Mouse (Mus musculus) urinary bladder, postnatal 10 days (tissue): ENCODE measurements around the gene Dusp1.

Experiments used
- DNase-seq: peaks from one replicate; pipeline ENCODE4 v3.0.0; 2022; ENCODE audit warnings: low spot score

Dusp1 gene

DNA sequence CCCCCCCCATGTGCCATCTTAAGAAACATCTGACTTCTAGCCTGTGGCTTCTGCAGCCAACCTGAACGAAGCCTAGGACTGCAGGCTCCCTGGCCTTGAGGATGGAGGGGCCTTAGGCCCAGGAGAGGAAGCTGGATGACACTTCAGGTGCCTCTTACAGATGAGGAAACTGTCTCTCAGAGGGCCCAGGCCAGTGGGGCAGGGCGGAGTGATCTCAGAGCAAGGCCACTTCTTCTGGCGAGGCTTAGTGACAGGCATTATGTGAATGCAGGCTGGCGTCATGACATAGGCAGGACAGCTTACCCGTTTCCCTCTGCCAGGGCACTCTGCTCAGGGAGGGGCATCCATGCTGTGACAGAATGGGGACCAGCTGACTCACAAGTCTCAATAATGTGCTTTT is 60.1 kb downstream of the Dusp1 start:
- DNase-seq: no peak

GRCm38 (mm10) chr17:26498626-26499025 is 63.3 kb downstream of the Dusp1 start:
- DNase-seq: no peak

GRCm38 (mm10) chr17:26497416-26497923 is 64.5 kb downstream of the Dusp1 start:
- DNase-seq: no peak

GRCm38 (mm10) chr17:26494642-26495468 is 67.1 kb downstream of the Dusp1 start:
- no peak for DNase-seq

GRCm38 (mm10) chr17:26492246-26492645 is 69.7 kb downstream of the Dusp1 start:
- DNase-seq: no peak

DNA sequence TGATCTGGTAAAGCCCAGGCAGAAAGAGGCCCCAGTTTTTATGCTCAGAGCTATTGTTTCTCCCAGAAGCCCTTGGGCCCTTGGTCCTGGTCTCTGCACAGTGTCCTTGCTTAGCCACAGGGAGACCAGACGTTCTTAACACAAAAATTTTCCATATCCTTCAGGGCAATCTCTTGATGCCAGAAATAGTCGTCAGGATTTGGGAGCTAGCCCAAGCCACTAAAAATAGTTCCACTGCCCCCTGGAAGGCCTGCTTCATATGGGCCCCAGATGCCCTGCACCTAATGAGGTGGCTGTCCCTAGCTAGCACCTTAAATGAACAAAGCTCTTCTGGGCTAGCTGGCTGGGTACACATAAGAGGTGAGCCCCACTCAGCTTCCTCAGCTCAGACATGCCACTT is 71.0 kb downstream of the Dusp1 start:
- no peak for DNase-seq

- no peak for DNase-seq
Observed at GRCm38 (mm10) chr17:26490072-26490471, 71.9 kb downstream of the Dusp1 start.

DNA sequence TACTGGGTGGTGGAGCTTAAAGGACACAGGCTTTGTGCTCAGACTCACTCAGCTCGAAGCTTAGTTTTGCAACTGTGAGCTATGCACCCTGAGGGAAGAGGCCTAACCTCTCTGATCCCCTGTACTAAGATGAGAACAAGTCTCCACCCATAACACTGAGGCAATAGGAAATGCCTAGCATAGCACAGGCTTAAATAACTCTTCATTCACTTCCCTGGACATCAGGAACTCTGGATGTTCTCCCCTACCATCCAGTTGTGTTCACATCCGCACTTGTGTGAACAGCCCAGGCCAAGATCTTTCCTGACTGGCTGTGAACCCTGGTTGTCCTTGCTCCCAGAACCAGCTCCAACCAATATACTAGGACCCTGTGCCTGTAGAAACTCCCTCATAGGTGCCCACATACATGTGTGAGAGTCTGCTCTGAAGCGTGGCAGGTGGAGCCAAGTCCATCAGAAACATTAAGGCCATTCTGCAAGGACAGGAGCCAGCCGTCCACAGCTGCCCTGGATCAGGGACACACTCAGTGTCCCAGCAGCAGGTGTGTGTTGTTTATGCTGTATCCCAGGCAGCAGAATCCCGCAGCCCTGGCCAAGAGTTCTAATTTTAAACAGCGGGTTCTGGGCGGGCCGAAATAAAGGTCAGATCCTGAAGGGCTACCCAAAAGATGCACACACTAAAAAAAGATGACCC is 73.1 kb downstream of the Dusp1 start:
- no peak for DNase-seq

GRCm38 (mm10) chr17:26487917-26488316 is 74.0 kb downstream of the Dusp1 start:
- no peak for DNase-seq

- no peak for DNase-seq
Observed at GRCm38 (mm10) chr17:26487266-26487665, 74.7 kb downstream of the Dusp1 start.

DNA sequence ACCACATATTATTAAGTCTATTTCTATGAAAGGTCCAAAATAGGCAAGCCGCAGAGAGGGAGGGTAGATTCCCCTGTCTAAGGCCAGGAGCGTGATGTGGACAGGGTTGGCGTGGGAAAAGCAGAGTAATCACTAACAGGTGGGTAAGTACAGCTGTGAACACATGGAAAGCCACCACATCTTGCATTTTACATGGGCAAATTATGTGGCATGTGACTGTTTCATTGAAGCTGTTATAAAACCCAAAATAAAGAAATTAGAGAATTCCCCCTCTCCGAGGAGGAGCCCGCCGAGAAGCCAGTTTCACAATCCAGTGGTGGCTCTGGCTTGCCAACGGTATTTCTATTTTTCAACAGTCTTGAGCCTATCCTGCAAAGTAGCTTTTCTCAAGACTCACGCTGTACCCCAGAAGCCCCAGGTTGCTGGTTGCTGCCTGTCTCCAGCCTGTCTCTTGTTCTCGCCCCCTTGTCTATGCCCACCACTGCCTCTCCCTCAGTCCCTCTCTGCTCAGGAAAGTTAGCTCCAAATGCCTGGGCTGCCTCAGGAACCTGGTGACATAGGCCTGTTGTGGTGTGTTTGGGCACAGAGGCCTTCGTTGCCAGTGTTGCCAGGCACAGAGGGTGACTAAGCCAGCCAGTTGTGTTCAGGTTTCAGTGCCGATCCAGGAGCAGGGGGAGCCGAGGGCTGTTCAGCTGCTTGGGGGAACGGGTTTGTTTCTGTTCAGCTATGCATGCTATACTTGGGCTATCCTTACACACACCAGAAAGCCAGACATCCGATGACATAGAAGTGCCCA is 77.1 kb downstream of the Dusp1 start:
- DNase-seq: no peak

DNA sequence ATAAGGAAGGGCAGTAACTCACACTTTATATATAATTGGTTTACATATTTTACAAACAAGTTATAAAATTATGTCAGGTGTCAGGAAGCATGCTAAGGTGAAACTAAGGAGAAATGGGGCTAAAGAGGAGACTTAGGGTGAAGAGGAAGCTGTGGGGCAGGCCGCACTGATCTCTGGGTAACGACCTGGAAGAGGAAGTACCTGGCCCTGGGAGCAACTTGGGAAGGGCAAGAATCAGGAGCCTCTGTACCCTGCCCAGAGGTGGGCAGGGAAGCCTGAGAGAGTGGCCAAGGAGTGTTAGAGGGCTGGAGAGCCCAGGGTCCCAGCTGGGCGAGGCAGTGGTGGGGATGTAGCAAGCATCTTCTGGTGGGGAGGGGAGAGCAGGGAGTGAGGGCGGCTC is 81.0 kb downstream of the Dusp1 start:
- no peak for DNase-seq

DNA sequence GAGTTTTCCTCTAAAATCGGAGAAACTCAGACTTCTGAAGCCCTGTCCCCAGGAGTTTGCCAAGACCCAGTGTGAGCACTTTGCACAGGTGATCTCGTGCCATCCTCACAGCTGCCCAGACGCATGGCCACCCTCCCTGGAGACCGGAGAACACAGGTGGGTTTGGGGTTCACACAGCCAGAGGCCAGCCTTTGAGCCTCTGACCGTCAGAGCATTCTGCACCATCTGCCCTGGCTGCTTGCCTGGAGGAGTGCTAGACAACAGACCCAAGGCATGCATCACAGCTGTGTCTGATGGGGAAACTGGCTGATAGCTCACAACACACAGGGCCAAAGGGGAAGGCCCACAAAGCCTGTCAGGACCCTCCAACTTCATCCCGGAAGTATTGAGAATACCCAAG is 82.3 kb downstream of the Dusp1 start:
- no peak for DNase-seq

GRCm38 (mm10) chr17:26478672-26479071 is 83.3 kb downstream of the Dusp1 start:
- no peak for DNase-seq

- DNase-seq: no peak
Observed at GRCm38 (mm10) chr17:26476871-26477270, 85.1 kb downstream of the Dusp1 start.

GRCm38 (mm10) chr17:26468102-26468894 is 93.6 kb downstream of the Dusp1 start:
- DNase-seq: no peak

DNA sequence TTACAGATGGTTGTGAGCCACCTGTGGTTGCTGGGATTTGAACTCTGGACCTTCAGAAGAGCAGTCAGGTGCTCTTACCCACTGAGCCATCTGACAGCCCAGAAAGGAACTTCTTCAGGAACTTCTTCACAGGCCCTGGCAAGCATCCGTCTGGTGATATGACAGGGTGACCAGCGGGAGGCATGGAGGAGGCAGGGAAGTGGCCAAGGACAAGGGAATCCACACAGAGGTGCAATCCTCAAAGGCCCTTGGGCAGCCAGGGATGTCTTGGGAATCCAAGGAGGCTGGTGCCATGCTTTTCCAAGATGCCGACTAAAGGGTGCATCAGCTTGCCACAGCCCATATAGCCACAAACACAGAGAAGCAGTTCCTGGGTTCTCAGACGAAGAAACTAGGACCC is 94.3 kb downstream of the Dusp1 start:
- DNase-seq: no peak

DNA sequence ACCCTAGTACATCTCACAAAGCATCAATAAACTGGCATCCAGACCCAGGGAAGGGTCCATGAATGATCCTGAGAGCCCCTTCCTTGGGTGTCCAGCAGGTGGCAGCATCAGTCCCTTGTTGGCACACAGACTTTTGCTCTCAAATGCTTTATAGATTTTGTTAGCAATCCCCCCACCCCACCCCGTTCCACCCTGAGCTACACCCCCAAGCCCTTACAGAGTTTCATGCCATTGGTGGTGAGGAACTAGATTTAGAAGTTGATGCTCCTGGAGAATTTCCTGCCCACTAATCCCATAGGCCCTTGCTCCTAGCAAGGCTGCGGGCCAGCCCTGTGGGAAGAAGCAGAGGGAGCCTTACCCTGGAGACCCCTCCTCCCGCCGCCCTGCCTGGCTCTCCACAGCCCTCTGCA is 95.2 kb downstream of the Dusp1 start:
- no peak for DNase-seq

DNA sequence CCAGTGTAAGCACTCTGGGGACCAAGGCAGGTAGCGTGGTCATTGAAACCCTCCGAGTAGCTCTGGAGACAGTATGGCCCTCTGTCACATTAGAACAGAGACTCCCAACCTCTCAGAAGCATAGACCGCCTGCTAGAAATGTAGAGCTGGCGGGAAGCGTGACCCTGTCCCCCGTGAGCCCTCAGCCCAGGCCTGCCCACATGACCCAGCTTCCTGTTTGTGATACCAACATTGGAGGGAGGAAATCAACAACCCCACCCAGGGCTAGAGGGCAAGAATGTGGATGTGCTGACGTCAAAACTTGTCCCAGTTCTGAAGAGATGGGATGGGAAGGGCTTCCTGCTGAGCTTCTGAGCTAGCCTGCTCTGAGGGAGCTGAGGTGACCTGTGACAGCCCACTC is 97.0 kb downstream of the Dusp1 start:
- no peak for DNase-seq

GRCm38 (mm10) chr17:26464481-26464880 is 97.4 kb downstream of the Dusp1 start:
- DNase-seq: no peak

DNA sequence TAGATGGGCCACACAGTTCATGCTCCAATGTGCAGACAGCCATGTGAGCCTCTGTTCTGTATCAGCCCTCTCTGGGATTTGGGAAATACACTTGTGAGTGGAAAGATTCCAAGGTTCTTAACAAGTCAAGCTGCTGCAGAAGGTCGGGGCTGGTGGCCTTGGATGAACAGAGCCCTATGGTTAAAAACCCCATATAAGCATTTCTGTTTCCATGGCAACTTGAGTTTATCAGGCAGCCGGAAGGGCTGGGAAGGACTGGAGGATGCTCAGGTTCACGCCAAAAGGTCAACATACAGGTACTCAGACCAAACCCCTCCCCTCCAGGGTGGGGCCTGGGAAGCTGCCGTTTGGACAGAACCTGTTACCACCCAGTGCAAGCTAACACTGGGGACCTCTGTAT is 97.9 kb downstream of the Dusp1 start:
- no peak for DNase-seq

DNA sequence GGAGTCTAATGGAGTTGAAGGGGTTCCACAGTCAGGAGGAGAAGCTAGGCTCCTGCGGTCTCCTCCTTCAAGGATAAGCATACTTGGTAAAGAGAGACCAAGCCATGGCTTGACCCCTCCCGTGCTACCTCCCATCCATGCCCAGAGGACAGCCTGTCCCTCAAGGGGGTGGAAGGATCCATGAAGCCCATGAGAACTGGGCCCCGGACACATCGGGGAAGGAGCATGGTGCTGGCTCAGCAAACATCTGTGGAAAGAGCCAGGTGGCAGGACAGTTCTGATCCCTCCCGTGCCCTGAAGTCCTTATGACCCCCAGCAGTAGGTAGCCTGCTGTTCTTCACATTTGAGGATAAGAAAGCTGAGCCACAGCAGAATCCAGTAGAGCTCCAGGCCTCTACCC is 98.5 kb downstream of the Dusp1 start:
- DNase-seq: no peak
